Mouse (Mus musculus): ENCODE measurements at regions not wholly inside any gene's neighbourhood (a gene's known extent, or its start where the extent isn't known, plus 50 kb on each side); places are given as distances from the start of the nearest gene placed in this dataset.

DNA sequence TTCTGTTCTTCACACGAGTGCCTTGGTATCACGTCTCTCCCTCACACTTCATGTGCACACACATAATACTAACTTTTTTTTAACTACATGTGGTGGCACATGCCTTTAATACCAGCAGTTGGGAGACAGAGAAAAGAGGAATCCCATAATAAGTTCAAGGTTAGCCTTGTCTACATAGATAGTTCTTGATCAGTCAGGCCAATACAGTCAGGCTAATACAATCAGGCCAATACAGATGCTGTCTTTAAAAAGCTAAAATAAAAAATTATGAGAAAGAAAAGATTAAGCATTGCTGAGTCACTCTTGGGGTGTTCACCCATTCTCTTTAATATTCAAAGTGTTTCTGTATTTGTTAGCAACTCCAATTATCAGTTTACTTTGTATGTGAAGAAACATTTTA, 61.3 kb upstream of the Podxl start:
- TF ChIP-seq CTCF (IDR thresholded peaks at IDR 0.05; ENCODE audit: extremely low read depth, insufficient read length, insufficient replicate concordance, low read depth, low read length) = no peak
- TF ChIP-seq POLR2A (IDR thresholded peaks at IDR 0.05; ENCODE audit: low read depth, low read length) = no peak
